Mouse (Mus musculus) activated CD4-positive, CD25-positive, alpha-beta regulatory T cell (primary cell): ENCODE data around the gene Tekt1. TPM values are rescaled to one million over a fixed set of nuclear protein-coding genes. Genes with fewer than 3 reads are reported as not detected.

Source experiments
- polyA plus RNA-seq, 2 experiments: library from polyadenylated mRNA; unstranded; fragments of 100-300 nt; shearing (Covaris generic); gene quantifications; one replicate each; pipeline ENCODE4 v1.2.1; 2017

Tekt1 gene
- not detected for polyA plus RNA-seq

GRCm38 (mm10) chr11:72362347-72362741 lies at the start of gene Tekt1:
Gene Tekt1 (minus strand): TSS chr11:72362442.

GRCm38 (mm10) chr11:72411093-72411921 lies 49.1 kb upstream of the Tekt1 start, which contains the start of gene Smtnl2:
Gene Smtnl2 (minus strand): TSS chr11:72411713.

GRCm38 (mm10) chr11:72314151-72314895 lies 47.9 kb downstream of the Tekt1 start, which contains the start of gene Fbxo39:
Gene Fbxo39 (plus strand): TSS chr11:72314444.

GRCm38 (mm10) chr11:72301334-72301733 lies 60.9 kb downstream of the Tekt1 start, which contains the start of gene Xaf1:
Gene Xaf1 (plus strand): TSS chr11:72301629.

Other genes with a start within 250 kb of the Tekt1 start
- under 1 TPM in 1 of 2 experiments, not detected in 1; 0.23 TPM for gene Pitpnm3, start 226.7 kb downstream of the Tekt1 start, polyA plus RNA-seq
- not detected for gene Gm43951, start 155.6 kb downstream of the Tekt1 start, polyA plus RNA-seq
- gene 4933427D14Rik, start 155.0 kb downstream of the Tekt1 start, polyA plus RNA-seq = 10 to 100 TPM; 11.3 to 16.8 TPM
- gene Txndc17, start 154.9 kb downstream of the Tekt1 start, polyA plus RNA-seq = 100 to 1,000 TPM; 115 to 116 TPM
- 10 to 100 TPM; 16.1 to 19.1 TPM for gene Med31, start 146.8 kb downstream of the Tekt1 start, polyA plus RNA-seq
- gene Slc13a5, start 95.2 kb downstream of the Tekt1 start, polyA plus RNA-seq = not detected
- gene Xaf1, start 60.8 kb downstream of the Tekt1 start, polyA plus RNA-seq = 100 to 1,000 TPM; 122 to 128 TPM
- gene Fbxo39, start 48.0 kb downstream of the Tekt1 start, polyA plus RNA-seq = under 1 TPM; 0.80 to 0.86 TPM
- gene Smtnl2, start 49.3 kb upstream of the Tekt1 start, polyA plus RNA-seq = under 1 TPM in 1 of 2 experiments, not detected in 1; 0.32 TPM
- gene Ggt6, start 73.1 kb upstream of the Tekt1 start, polyA plus RNA-seq = not detected
- gene Mybbp1a, start 78.9 kb upstream of the Tekt1 start, polyA plus RNA-seq = 10 to 100 TPM; 68.5 to 88.6 TPM
- gene Spns2, start 127.5 kb upstream of the Tekt1 start, polyA plus RNA-seq = not detected
- under 1 TPM; 0.22 to 0.44 TPM for gene Spns3, start 188.1 kb upstream of the Tekt1 start, polyA plus RNA-seq
- gene Ube2g1, start 244.8 kb upstream of the Tekt1 start, polyA plus RNA-seq = 10 to 100 TPM; 56.0 to 71.4 TPM